Mouse (Mus musculus) gastrocnemius, postnatal 14 days (tissue): ENCODE data around the gene Mcf2. TPM values are rescaled to one million over a fixed set of nuclear protein-coding genes. Genes with fewer than 3 reads are reported as not detected.

Experiments
- total RNA-seq, 2 experiments: library from RNA; stranded (reverse); gene quantifications; 2 replicates each; pipeline ENCODE4 v1.2.3; 2021

Gene Mcf2
- total RNA-seq, 2 experiments from 2014 or later, result not detected

Other genes starting within 250 kb of the Mcf2 start
- not detected for gene F9, start 179.6 kb downstream of the Mcf2 start, total RNA-seq